Mouse (Mus musculus) neural tube, embryonic 11.5 days (tissue): ENCODE results near the gene Tmppe. TPM values are rescaled to one million over a fixed set of nuclear protein-coding genes. Genes with fewer than 3 reads are reported as not detected.
"Not testable (repeated sequence)": the region's sequence is repeated elsewhere in the genome, so short reads cannot be mapped to it uniquely, and the experiment has no call there.

Experiments used
- ATAC-seq: fragments of 200-750 bp; cut with Nextera tagmentation; 2 replicates; pipeline ENCODE4 v1.8.0; 2017; ENCODE audit warnings: moderate number of reproducible peaks, mild to moderate bottlenecking, moderate TSS enrichment, moderate library complexity; ENCODE audit not compliant: insufficient read depth, low FRiP score, low TSS enrichment
- DNase-seq: peaks from one replicate; pipeline ENCODE4 v3.0.0-alpha.2; 2015; ENCODE audit warnings: low spot score
- H3K27ac ChIP-seq: fragments of 300-500 bp; sonication (generic); 2 replicates; pipeline ENCODE4 v1.5.1; 2014; ENCODE audit warnings: low read depth, mild to moderate bottlenecking, low read length
- H3K27me3 ChIP-seq: fragments of 300-500 bp; sonication (generic); 2 replicates; pipeline ENCODE4 v1.6.1; 2014; ENCODE audit warnings: mild to moderate bottlenecking, low read length, mixed read lengths; ENCODE audit not compliant: control insufficient read depth, insufficient read depth
- H3K36me3 ChIP-seq: fragments of 300-500 bp; sonication (generic); 2 replicates; pipeline ENCODE4 v1.6.1; 2014; ENCODE audit warnings: mild to moderate bottlenecking, low read length, moderate library complexity, mixed read lengths; ENCODE audit not compliant: control insufficient read depth, insufficient read depth
- H3K4me1 ChIP-seq: fragments of 300-500 bp; sonication (generic); 2 replicates; pipeline ENCODE4 v1.6.1; 2014; ENCODE audit warnings: low read length, mixed read lengths; ENCODE audit not compliant: control insufficient read depth, insufficient read depth
- H3K4me2 ChIP-seq: fragments of 300-500 bp; sonication (generic); 2 replicates; pipeline ENCODE4 v1.6.1; 2014; ENCODE audit warnings: low read depth, mild to moderate bottlenecking, moderate library complexity
- H3K4me3 ChIP-seq: fragments of 300-500 bp; sonication (generic); 2 replicates; pipeline ENCODE4 v1.5.1; 2014; ENCODE audit warnings: low read depth, low read length
- H3K9ac ChIP-seq: fragments of 300-500 bp; sonication (generic); 2 replicates; pipeline ENCODE4 v1.6.1; 2014; ENCODE audit warnings: mild to moderate bottlenecking, low read length
- H3K9me3 ChIP-seq: fragments of 300-500 bp; sonication (generic); 2 replicates; pipeline ENCODE4 v1.6.1; 2016; ENCODE audit warnings: low read length; ENCODE audit not compliant: control insufficient read depth
- WGBS: fragments of 180-500 bp; shearing (Covaris S2); extraction: QIAGEN DNeasy Blood & Tissue Kit; methylation state at CpG from one replicate; pipeline ENCODE4 v1.1.7; 2014; 5-methylcytosine and 5-hydroxymethylcytosine counted together
- polyA plus RNA-seq: library from polyadenylated mRNA; unstranded; fragments of >200 nt; fragmentation: Nextera tagmentation; extraction: Ambion mirVana; gene quantifications from 2 replicates; pipeline ENCODE4 v1.2.1, GENCODE M21; 2014

The Tmppe gene
- 3.4 and 4.7 TPM in 2 replicates for polyA plus RNA-seq

DNA sequence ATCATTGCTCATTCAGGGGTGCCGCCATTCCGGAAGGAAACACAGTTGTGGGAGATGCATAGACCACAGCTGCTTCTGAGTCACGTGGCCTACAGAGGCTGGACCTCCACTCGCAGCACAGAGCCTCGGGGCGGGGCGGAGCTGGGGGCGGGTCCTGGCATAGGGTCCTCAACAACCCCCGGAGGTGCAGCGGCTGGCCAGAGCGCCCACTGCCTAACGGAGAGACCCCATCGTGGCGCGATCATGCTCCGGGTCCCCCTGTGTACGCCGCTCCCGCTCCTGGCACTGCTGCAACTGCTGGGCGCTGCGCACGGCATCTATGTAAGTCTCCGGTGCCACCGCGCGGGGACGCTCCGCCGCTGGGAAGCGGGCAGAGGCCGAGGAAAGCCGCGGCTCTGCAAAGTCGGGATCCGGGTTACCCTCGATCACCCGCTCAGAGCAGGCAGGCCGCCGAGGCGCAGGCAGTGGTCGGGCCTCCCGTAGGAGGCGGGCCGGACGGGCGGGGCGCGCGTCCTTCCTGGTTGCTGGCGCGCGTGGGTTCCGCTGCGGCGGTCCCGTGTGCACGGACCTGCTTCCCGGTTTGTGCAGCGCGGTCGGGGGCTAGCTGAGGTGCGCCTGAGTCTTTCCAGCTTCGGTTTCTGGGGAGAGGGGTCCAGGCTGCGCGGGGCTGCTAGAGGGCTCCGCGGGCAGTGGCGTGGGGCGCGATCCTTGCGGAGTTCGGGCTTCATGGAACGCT lies at the start of gene Tmppe, which contains the start of gene Glb1:
Gene Tmppe, plus strand, starts transcription at position 157 of the 736 bp plus-strand sequence.
Gene Glb1, plus strand, starts transcription at position 128 of the 736 bp plus-strand sequence.
- ATAC-seq = peak; percentile 99
- H3K27me3 ChIP-seq = no peaks in the 10 kb centered on the region

DNA sequence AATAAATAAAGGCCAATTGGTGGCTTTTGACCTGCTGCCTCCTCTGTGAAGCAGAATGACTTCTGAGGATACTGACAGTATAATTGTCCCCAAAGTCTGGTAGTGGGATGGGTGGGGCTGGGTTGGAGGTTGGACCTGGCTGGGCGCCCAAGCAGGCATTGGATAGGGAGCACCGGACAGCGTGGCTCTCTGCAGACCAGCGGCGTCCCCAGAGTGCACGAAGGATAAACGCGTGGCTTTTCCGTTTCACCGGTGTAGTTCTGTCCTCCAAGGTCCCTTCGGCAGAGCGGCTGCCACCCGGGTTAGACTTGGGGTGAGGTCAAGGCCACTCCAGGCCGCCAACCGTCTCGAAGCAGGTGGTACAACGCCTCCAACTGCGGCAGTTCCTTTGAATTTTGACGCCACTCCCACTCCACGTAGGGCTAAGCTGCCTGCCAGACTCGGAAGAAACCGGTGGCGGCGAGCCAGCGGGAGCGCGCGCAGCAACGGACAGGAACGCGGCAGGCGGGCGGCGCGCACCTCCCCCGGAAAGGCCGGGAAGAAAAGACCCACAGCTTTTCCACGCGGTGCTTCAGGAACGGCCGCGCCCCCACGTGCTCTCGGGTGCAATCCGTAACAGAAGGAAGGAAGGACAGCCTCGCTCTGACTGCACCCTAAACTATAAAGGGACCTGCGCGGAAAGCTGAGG lies 33.0 kb upstream of the Tmppe start:
- Histone ChIP-seq H3K9ac (peak overlapping the region; percentile 60), H3K27ac (no peak overlapping the region), H3K36me3 (no peaks in the 10 kb centered on the region), H3K27me3 (no peaks in the 10 kb centered on the region), H3K4me1 (no peaks in the 10 kb centered on the region), H3K9me3 (no peaks in the 10 kb centered on the region), H3K4me3 (peak overlapping the region; percentile 46), H3K4me2 (peak overlapping the region; percentile 90)
- ATAC-seq (peak; percentile 61; the same call in 1 of the 2 replicates), DNase-seq (peak; percentile 79)
- WGBS = under 1% methylated on average over 48 of the region's 48 CpGs

More for the DNA sequence above, at the start of gene Tmppe, which contains the start of gene Glb1:
- peak; percentile 92 for DNase-seq
- Histone ChIP-seq H3K9me3 (no peaks in the 10 kb centered on the region), H3K4me3 (peak within 1 kb of the TSS; percentile 85), H3K9ac (peak within 1 kb of the TSS; percentile 88), H3K27ac (peak within 1 kb of the TSS; percentile 83), H3K36me3 (peaks cover 13% of the 10 kb centered on the region), H3K4me2 (peak within 1 kb of the TSS; percentile 90), H3K4me1 (peaks cover 8% of the 10 kb centered on the region; the same call in 1 of the 2 replicates)
- under 1% methylated on average over 73 of the region's 73 CpGs for WGBS

DNA sequence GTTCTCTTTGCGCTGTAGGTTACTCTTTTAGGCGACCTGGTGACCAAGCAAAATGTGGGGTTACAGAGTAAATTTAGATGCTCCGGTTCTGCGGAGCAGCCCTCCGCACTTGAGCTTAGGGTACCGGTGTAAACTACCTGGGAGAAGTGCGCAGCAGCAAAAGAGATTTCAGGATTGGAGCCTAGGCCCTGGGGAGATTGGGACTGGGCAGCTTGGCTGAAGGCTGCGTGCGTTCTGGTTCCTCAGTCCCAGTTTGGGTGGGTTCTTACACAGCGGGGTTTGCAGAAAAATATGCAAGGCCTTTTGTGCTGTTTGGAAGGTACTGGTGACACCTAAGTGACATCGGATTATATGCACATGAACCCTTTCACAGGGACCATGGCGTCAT lies 32.4 kb upstream of the Tmppe start:
- Histone ChIP-seq H3K36me3 (no peaks in the 10 kb centered on the region), H3K27me3 (no peaks in the 10 kb centered on the region), H3K4me1 (no peaks in the 10 kb centered on the region), H3K27ac (no peak overlapping the region), H3K9ac (peak overlapping the region; percentile 60), H3K9me3 (no peaks in the 10 kb centered on the region), H3K4me3 (peak overlapping the region; percentile 46), H3K4me2 (peak overlapping the region; percentile 90)
- WGBS = 11% methylated on average over 12 of the region's 12 CpGs
- peak; percentile 20 for DNase-seq
- ATAC-seq = no peak

DNA sequence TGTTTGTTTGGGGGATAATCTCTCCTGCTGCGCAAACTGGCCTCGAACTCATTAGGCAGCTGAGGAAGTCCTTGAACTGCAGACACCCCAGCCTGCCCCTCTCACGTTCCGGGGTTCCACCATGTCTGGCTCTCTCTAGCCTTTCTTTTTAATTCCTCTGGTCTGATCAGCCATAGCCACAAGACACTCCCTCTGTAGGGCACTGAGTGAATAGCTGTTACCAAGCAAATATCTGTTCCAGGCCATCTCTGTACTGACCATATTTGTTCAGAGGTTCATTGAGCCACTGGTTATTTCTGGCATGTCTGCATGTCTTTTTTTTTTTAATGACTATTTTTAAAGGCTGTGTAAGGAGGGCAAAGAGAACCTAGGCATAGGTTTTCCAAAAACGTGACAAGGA lies 31.5 kb upstream of the Tmppe start:
- H3K4me1 ChIP-seq, H3K4me3 ChIP-seq, H3K27ac ChIP-seq, H3K9me3 ChIP-seq, H3K4me2 ChIP-seq, H3K9ac ChIP-seq, H3K27me3 ChIP-seq, ATAC-seq, DNase-seq, H3K36me3 ChIP-seq: not testable (repeated sequence)
- WGBS = 69% methylated on average over 5 of the region's 5 CpGs

DNA sequence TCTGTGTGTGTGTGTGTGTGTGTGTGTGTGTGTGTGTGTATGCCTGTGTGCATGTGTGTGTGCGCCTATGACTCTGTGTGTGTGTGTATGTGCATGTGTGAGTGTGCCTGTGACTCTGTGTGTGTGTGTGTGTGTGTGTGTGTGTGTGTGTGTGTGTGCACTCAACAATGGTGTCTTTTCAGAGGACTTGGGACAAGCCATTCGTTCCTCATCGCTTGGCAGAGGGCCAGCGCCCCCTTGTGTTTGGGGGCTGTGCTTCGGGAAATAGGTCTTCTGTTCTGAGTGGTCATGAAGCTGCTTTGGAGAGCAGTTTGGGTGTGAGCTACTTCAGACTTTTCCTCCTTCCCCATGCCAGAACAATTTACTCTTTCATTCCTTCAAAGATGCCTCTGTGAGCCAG lies 29.2 kb upstream of the Tmppe start:
- H3K36me3 ChIP-seq, H3K27me3 ChIP-seq, H3K4me3 ChIP-seq, ATAC-seq, H3K4me2 ChIP-seq, H3K27ac ChIP-seq, H3K9me3 ChIP-seq, H3K4me1 ChIP-seq, H3K9ac ChIP-seq: not testable (repeated sequence)
- peak; percentile 30 for DNase-seq
- 51% methylated on average over 5 of the region's 5 CpGs for WGBS

DNA sequence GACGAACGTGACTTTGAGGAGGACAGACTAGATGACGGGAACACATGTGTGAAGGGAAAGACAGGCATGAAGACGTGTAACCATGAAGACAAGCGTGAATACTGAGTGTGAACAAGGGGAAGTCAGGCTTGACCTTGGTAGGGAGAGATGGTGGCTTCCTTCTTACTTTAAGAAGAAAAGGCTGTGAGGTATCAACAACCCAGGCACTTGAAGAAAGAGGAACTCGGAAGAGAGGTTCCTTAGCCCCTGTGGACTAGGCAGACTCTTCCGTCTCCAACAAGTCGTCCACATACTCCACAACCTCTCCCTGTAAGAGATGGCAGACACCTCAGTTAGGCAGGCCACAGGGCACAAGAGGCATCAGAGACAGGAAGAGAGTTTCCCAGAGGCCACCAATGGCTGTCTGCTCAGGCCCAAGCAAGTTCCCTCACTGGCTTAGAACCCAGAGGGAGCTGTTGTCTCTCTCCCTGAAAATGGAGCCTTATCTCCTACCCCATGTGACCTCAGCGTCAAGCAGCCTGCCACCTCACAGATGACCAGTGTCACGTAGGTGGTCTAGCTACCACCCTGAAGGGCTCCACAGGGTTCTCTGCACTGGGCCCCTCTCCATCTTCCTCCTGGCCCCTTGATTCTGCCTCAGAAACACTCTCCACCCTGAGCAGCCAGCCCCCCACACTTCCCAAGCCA lies 25.5 kb upstream of the Tmppe start:
- DNase-seq = no peak
- H3K4me2 ChIP-seq = no peak overlapping the region
- no peaks in the 10 kb centered on the region for H3K27me3 ChIP-seq
- no peaks in the 10 kb centered on the region for H3K36me3 ChIP-seq
- H3K27ac ChIP-seq = no peak overlapping the region
- no peaks in the 10 kb centered on the region for H3K4me1 ChIP-seq
- H3K9ac ChIP-seq = no peak overlapping the region
- no peak overlapping the region for H3K4me3 ChIP-seq
- no peaks in the 10 kb centered on the region for H3K9me3 ChIP-seq
- 94% methylated on average over 10 of the region's 10 CpGs for WGBS
- ATAC-seq = no peak

DNA sequence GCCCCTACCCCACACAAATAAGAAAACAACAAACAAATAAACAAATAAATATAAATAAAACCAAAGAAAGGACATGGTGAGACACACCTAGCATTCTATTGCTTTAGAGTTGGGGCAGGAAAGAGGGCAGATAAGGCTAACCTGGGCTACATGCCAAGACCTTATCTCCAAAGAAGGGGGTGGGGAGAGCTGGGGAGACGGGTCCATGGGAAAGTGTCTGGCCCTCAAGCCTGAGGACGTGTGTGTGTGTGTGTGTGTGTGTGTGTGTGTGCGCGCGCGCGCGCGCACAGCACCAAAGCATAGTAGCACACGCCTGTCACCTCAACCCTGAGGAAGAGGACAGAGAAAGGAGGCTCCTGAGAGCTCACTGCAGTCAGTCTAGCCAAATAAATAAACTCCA lies 23.7 kb upstream of the Tmppe start:
- Histone ChIP-seq H3K4me3 (no peak overlapping the region), H3K9me3 (no peaks in the 10 kb centered on the region), H3K9ac (no peak overlapping the region), H3K27ac (no peak overlapping the region), H3K4me2 (no peak overlapping the region), H3K27me3 (no peaks in the 10 kb centered on the region), H3K36me3 (no peaks in the 10 kb centered on the region), H3K4me1 (no peaks in the 10 kb centered on the region)
- 95% methylated on average over 10 of the region's 10 CpGs for WGBS
- no peak for DNase-seq
- ATAC-seq = no peak

DNA sequence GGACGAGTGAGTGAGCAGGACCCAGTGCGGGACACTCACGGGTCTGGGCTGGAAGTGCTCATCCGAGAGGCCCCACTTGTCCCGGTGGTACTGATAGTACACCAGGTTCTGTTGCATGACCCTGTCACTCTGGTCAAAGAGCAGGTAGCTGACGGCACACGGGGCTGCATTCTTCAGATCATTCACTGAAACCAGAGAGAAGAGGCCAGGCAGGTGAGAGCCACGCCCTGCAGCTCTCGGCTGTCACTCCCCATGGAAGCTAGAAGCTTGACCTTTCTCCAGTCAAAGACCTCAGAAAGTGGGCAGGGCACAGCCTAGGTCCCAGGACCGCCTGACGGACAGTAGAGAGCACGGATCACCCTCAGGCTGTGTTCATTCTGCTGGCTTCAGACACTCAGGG lies 21.0 kb upstream of the Tmppe start:
- 94% methylated on average over 12 of the region's 12 CpGs for WGBS
- H3K4me2 ChIP-seq = no peak overlapping the region
- no peaks in the 10 kb centered on the region for H3K27me3 ChIP-seq
- no peaks in the 10 kb centered on the region for H3K4me1 ChIP-seq
- no peak overlapping the region for H3K9ac ChIP-seq
- H3K4me3 ChIP-seq = no peak overlapping the region
- DNase-seq = no peak
- no peaks in the 10 kb centered on the region for H3K36me3 ChIP-seq
- ATAC-seq = no peak
- no peaks in the 10 kb centered on the region for H3K9me3 ChIP-seq
- no peak overlapping the region for H3K27ac ChIP-seq
